Mouse (Mus musculus) hindbrain, embryonic 11.5 days (tissue): ENCODE measurements around the gene Prrt4. TPM values are rescaled to one million over a fixed set of nuclear protein-coding genes. Genes with fewer than 3 reads are reported as not detected.

ENCODE experiments used
- ATAC-seq: fragments of 200-750 bp; cut with Nextera tagmentation; 2 replicates; pipeline ENCODE4 v1.8.0; 2017; ENCODE audit warnings: mild to moderate bottlenecking, moderate TSS enrichment, moderate library complexity; ENCODE audit not compliant: low FRiP score
- DNase-seq: peaks from one replicate; pipeline ENCODE4 v3.0.0-alpha.2; 2015; ENCODE audit warnings: low spot score
- H3K27ac ChIP-seq: fragments of 300-500 bp; sonication (generic); 2 replicates; pipeline ENCODE4 v1.5.1; 2014; ENCODE audit warnings: mild to moderate bottlenecking, low read depth, low read length
- H3K27me3 ChIP-seq: fragments of 300-500 bp; sonication (generic); 2 replicates; pipeline ENCODE4 v1.6.1; 2014; ENCODE audit warnings: mild to moderate bottlenecking, low read length, moderate library complexity, mixed read lengths; ENCODE audit not compliant: control insufficient read depth, insufficient read depth
- H3K36me3 ChIP-seq: fragments of 300-500 bp; sonication (generic); 2 replicates; pipeline ENCODE4 v1.6.1; 2014; ENCODE audit warnings: mild to moderate bottlenecking, low read length, moderate library complexity, mixed read lengths; ENCODE audit not compliant: control insufficient read depth, insufficient read depth
- H3K4me1 ChIP-seq: fragments of 300-500 bp; sonication (generic); replicated peaks from 2 replicates; pipeline ENCODE4 v1.6.1; 2014; ENCODE audit warnings: low read length, mixed read lengths; ENCODE audit not compliant: control insufficient read depth, insufficient read depth
- H3K4me2 ChIP-seq: fragments of 300-500 bp; sonication (generic); replicated peaks from 2 replicates; pipeline ENCODE4 v1.6.1; 2014; ENCODE audit warnings: mild to moderate bottlenecking, low read depth, low read length
- H3K4me3 ChIP-seq: fragments of 300-500 bp; sonication (generic); 2 replicates; pipeline ENCODE4 v1.5.1; 2014; ENCODE audit warnings: low read depth, low read length
- H3K9ac ChIP-seq: fragments of 300-500 bp; sonication (generic); 2 replicates; pipeline ENCODE4 v1.6.1; 2014; ENCODE audit warnings: low read depth, low read length
- H3K9me3 ChIP-seq: fragments of 300-500 bp; sonication (generic); 2 replicates; pipeline ENCODE4 v1.6.1; 2016; ENCODE audit warnings: low read length; ENCODE audit not compliant: control insufficient read depth
- WGBS: fragments of 180-500 bp; shearing (Covaris S2); extraction: QIAGEN DNeasy Blood & Tissue Kit; methylation state at CpG from one replicate; pipeline ENCODE4 v1.1.7; 2014; 5-methylcytosine and 5-hydroxymethylcytosine counted together
- polyA plus RNA-seq: library from polyadenylated mRNA; unstranded; fragments of >200 nt; fragmentation: Nextera tagmentation; extraction: Ambion mirVana; gene quantifications from 2 replicates; pipeline ENCODE4 v1.2.1, GENCODE M21; 2014

The Prrt4 gene
- polyA plus RNA-seq, 1 experiment from 2014 or later: 0.60 TPM

DNA sequence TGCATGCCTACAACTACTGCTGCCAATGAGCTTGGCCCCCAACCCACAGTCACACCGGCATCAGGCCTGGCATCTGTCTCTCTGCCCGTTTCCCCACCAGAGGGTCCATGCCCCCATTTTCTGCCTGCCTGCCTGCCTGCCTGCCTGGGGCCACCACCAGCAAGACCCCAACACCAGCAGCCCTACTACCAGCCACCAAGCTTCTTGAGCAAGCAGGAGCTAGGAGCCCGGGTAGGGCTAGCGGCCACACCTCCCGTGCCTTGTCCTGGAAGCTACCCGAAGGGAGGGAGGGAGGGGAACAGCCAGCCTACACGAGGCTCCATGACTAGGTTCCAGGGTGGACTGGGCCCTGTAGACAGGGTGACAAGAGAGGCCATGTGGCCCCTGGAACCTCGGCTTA lies 22.6 kb upstream of the Prrt4 start:
- no peak for ATAC-seq

DNA sequence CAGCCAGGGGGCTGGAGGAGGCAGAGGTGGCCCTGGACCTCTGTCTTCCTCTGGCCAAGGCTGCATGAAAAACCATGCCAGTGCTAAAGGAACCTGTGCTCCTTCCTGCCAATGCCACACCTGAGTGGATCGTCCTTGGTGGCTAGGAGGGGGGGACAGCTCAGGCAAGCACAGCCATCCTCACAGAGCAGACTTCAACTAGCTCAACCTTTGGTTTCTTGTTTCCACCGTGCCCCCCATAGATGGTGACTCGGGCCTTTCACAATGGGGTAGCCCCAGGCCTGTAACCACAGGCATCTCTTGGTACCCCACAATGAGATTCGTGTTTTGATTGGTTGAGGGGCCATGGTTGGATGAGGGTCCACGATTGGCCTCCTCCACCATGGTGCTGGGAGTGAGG lies 22.0 kb upstream of the Prrt4 start:
- Histone ChIP-seq H3K9me3 (no peaks in the 10 kb centered on the region), H3K27me3 (no peaks in the 10 kb centered on the region; the same call in 1 of the 2 replicates), H3K36me3 (0 out of 2 replicates have a peak, but pooled peaks cover 3% of the 10 kb centered on the region), H3K27ac (no peak overlapping the region), H3K4me3 (no peak overlapping the region), H3K4me1 (peaks cover 3% of the 10 kb centered on the region; the same call in 1 of the 2 replicates), H3K9ac (no peak overlapping the region), H3K4me2 (no peak overlapping the region)
- ATAC-seq (no peak), DNase-seq (no peak)
- 90% methylated on average over 5 of the region's 5 CpGs for WGBS

More for the DNA sequence above, 22.6 kb upstream of the Prrt4 start:
- DNase-seq: no peak
- Histone ChIP-seq H3K9me3 (no peaks in the 10 kb centered on the region), H3K27me3 (no peaks in the 10 kb centered on the region; the same call in 1 of the 2 replicates), H3K4me3 (no peak overlapping the region), H3K9ac (no peak overlapping the region), H3K36me3 (0 out of 2 replicates have a peak, but pooled peaks cover 5% of the 10 kb centered on the region), H3K4me1 (peaks cover 3% of the 10 kb centered on the region; the same call in 1 of the 2 replicates), H3K27ac (no peak overlapping the region), H3K4me2 (no peak overlapping the region)
- 83% methylated on average over 6 of the region's 8 CpGs for WGBS

DNA sequence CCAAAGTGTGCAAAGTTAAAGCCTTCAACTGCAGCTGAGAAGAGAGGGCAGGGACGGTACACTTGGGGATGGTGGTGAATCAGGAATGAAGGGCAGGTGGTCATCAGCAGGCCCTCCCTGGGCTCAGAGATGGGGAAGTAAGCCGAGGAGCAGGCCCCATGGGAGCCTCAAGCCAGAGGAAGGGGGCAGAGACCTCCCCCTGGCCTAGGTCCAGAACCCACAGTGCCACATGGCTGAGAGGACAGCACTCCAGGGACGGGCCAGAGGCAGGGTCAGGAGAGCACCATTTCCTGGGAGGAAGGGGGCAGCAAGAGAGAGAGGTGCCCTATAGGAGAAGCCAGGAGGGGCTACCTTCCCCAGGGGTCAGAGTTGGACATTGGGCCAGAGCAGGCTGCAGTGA lies 21.1 kb upstream of the Prrt4 start:
- Histone ChIP-seq H3K4me2 (no peak overlapping the region), H3K4me3 (no peak overlapping the region), H3K9ac (no peak overlapping the region), H3K4me1 (peaks cover 3% of the 10 kb centered on the region; the same call in 1 of the 2 replicates), H3K9me3 (no peaks in the 10 kb centered on the region), H3K27ac (no peak overlapping the region), H3K36me3 (no peaks in the 10 kb centered on the region), H3K27me3 (no peaks in the 10 kb centered on the region; the same call in 1 of the 2 replicates)
- WGBS: 68% methylated on average over 3 of the region's 3 CpGs
- DNase-seq (no peak), ATAC-seq (no peak)

DNA sequence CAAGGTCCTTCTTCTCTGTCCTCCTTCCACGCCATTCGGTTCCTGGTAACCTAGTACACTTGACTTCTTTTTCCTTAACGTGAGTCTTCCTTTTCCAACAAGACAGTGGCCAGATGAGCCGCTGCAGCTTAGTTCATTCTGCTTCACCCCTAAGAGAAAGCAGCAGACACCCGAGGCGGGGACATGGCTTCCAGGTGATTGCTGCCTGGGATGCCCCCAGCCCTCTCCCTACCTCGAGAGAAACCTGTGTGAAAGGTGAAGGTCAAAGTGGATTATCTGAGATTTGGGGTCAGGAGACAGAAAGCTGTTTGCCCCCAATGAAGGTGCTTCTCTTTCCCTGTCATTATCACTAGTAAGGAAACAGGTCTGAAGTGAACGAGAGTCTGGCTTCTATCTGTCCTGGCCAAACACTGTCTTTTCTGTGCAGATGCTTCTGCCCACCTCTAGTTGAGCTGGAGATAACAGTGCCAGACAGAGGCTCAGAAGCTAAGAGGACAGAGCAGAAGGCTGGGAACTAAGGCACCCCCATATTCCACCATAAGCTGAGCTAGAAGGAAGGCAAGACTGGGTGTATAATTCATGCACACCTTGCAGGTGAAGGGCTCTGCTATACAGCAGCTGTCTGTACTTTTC lies 20.0 kb upstream of the Prrt4 start:
- no peak overlapping the region for H3K9ac ChIP-seq
- H3K27ac ChIP-seq: no peak overlapping the region
- H3K4me1 ChIP-seq: peaks cover 3% of the 10 kb centered on the region; the same call in 1 of the 2 replicates
- H3K9me3 ChIP-seq: no peaks in the 10 kb centered on the region
- H3K4me2 ChIP-seq: peak overlapping the region; percentile 49
- no peaks in the 10 kb centered on the region; the same call in 1 of the 2 replicates for H3K27me3 ChIP-seq
- no peak for ATAC-seq
- WGBS: 42% methylated on average over 8 of the region's 8 CpGs
- H3K4me3 ChIP-seq: no peak overlapping the region; the same call in 1 of the 2 replicates
- H3K36me3 ChIP-seq: no peaks in the 10 kb centered on the region
- DNase-seq: no peak

DNA sequence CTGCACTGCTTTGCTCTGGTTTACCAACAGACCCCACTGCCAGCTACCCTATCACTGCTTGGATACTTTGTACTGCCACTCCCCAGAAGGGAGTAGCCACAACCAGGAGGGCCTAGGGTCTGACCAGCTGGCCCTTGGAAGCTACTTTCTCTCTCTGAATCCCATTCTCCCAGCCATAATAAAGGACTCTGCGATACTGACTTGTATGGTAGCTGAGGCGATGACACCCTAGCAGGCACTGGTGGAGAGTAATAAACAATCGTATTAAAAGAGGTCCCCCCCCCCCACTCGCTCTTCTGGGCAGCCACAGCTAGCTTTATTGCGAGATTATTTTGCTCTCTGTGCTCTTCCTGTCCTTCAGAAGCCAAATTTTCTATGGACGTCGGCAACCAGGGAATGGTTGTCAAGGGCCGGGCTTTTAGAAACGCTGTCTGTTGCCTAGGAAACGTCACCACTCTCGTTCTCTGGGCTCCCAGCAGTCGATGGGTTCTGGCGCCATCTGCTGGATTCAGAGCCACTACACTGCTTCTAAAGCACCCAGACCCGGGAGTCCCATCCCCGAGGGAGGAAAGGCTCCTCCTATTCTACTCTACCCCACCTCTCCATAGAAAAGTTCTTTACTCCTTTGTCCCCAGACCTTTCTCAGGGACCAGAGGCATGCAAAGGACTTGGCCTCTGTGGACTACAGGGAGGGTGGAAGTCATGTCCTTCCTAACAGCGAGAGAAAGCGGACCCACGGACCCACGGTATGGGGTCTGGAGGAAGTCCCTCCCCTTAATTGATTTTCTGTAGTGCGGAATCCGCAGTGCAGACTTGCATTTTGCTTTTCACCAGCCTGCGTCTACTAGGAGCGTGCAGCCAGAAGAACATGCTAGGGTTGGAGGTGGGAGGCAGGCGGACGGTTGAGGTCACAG lies 19.2 kb upstream of the Prrt4 start:
- H3K27me3 ChIP-seq: no peaks in the 10 kb centered on the region; the same call in 1 of the 2 replicates
- H3K27ac ChIP-seq: no peak overlapping the region
- DNase-seq: peak; percentile 97
- peak overlapping the region; percentile 49 for H3K4me2 ChIP-seq
- 14% methylated on average over 25 of the region's 25 CpGs for WGBS
- peak overlapping the region; percentile 17; the same call in 1 of the 2 replicates for H3K4me3 ChIP-seq
- no peaks in the 10 kb centered on the region for H3K36me3 ChIP-seq
- ATAC-seq: peak; percentile 86
- H3K9me3 ChIP-seq: no peaks in the 10 kb centered on the region
- no peak overlapping the region for H3K9ac ChIP-seq
- H3K4me1 ChIP-seq: peaks cover 3% of the 10 kb centered on the region; the same call in 1 of the 2 replicates

DNA sequence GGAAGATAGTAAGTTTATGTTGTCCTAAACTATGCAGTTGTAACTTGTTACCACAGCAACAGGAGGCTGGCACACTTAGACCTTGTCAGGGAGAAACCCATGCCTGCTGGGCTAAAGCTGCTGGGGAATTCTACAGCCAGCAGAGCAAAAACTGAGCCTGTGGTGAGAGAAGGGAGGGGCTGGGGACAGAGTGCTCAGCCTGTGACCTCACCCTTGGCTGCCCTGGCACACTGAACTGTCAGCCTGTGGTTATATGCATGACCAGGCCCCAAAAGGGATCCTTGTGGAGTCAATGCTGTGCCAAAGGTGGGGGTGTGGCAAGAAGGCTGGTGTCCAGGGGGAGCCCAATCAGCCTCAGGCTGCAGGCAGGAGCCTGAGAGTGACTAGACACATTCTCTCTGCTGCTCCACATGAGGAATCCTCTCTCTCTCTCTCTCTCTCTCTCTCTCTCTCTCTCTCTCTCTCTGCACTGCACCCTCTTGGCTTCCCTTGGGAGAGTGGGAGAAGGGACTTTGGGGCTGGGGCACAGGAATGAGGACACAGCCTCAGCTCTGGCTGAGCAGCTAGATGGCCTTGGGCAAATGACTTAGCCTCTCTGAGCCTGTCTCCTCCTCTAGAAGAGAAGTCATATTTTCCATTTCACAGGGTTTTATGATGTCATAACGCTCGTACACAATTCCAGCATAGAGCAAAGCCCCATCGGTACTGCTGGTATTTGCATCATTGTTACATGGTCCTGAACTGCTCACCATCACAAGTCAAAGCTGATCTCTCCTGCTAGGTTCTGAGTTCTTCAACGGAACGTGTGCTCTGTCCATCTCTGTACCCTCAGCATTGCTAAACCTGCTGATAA lies 16.7 kb upstream of the Prrt4 start:
- H3K4me1 ChIP-seq: peaks cover 3% of the 10 kb centered on the region; the same call in 1 of the 2 replicates
- H3K9ac ChIP-seq: no peak overlapping the region
- H3K27me3 ChIP-seq: no peaks in the 10 kb centered on the region; the same call in 1 of the 2 replicates
- ATAC-seq: no peak
- no peak overlapping the region for H3K27ac ChIP-seq
- no peak for DNase-seq
- H3K4me3 ChIP-seq: no peak overlapping the region
- H3K4me2 ChIP-seq: no peak overlapping the region
- WGBS: 89% methylated on average over 5 of the region's 5 CpGs
- no peaks in the 10 kb centered on the region for H3K9me3 ChIP-seq
- H3K36me3 ChIP-seq: no peaks in the 10 kb centered on the region

DNA sequence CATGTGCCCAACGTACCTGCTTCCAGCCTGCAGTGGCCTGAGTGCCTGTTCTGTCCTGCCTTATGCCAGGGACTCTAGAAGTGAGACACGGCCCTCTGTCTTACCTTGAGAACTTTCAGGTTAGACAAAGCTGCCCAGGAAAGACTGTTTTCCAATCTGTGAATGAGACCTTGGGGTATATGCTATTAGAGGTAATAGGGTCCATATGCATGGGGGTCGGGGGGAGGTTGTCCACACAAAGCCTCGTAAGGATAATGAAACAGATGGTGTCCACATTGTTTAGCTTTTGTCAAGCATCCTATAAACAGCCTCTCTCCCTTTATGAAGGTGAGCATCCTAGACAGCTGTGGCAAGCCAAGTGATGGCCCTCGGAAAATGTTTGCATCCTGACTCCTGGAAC lies 15.8 kb upstream of the Prrt4 start:
- 77% methylated on average over 5 of the region's 5 CpGs for WGBS
- ATAC-seq (no peak), DNase-seq (no peak)

More for the DNA sequence above, 15.8 kb upstream of the Prrt4 start:
- H3K9me3 ChIP-seq: no peaks in the 10 kb centered on the region
- H3K27ac ChIP-seq: no peak overlapping the region
- H3K4me1 ChIP-seq: peaks cover 3% of the 10 kb centered on the region; the same call in 1 of the 2 replicates
- no peak overlapping the region for H3K9ac ChIP-seq
- H3K27me3 ChIP-seq: no peaks in the 10 kb centered on the region; the same call in 1 of the 2 replicates
- no peak overlapping the region for H3K4me2 ChIP-seq
- H3K4me3 ChIP-seq: no peak overlapping the region
- no peaks in the 10 kb centered on the region for H3K36me3 ChIP-seq
